Mouse (Mus musculus) spleen, adult 2 months (tissue): Measurements from ENCODE around the gene Kmt5b. TPM values are rescaled to one million over a fixed set of nuclear protein-coding genes. Genes with fewer than 3 reads are reported as not detected.

Source experiments
- DNase-seq, 2 experiments: peaks; one replicate each; pipeline versions ENCODE4 v3.0.0 to v3.0.0-alpha.2; 2012 to 2021; ENCODE audit warnings: low spot score in 2 of 2, low read depth in 1 of 2
- H3K27ac ChIP-seq: fragments of 200-500 bp; 2 replicates; pipeline ENCODE4 v1.5.1; 2012; ENCODE audit warnings: low read length, inconsistent platforms; ENCODE audit not compliant: insufficient read depth
- H3K27me3 ChIP-seq: fragments of 200-500 bp; 2 replicates; pipeline ENCODE4 v1.6.1; 2012; ENCODE audit warnings: mild to moderate bottlenecking, moderate library complexity, low read length, inconsistent platforms; ENCODE audit not compliant: control insufficient read depth, insufficient read depth
- H3K36me3 ChIP-seq: fragments of 200-500 bp; 2 replicates; pipeline ENCODE4 v1.6.1; 2012; ENCODE audit warnings: mild to moderate bottlenecking, low read length, inconsistent platforms; ENCODE audit not compliant: control insufficient read depth, insufficient read depth
- H3K4me1 ChIP-seq: fragments of 200-500 bp; 2 replicates; pipeline ENCODE4 v1.6.1; 2011; ENCODE audit warnings: inconsistent platforms; ENCODE audit not compliant: control insufficient read depth, insufficient read depth, insufficient read length
- H3K4me3 ChIP-seq: fragments of 200-500 bp; 2 replicates; pipeline ENCODE4 v1.5.1; 2011; ENCODE audit warnings: mild to moderate bottlenecking, inconsistent platforms; ENCODE audit not compliant: insufficient read depth, insufficient read length; ENCODE audit errors: extremely low read depth
- CTCF ChIP-seq: fragments of 200-500 bp; IDR thresholded peaks from 2 replicates; pipeline ENCODE4 v1.5.1; 2011; ENCODE audit warnings: mild to moderate bottlenecking, inconsistent platforms; ENCODE audit not compliant: insufficient read depth, insufficient read length, insufficient replicate concordance; ENCODE audit errors: extremely low read depth
- POLR2A ChIP-seq: fragments of 200-500 bp; IDR thresholded peaks from 2 replicates; pipeline ENCODE4 v1.6.1; 2011; ENCODE audit warnings: low read depth, low read length, inconsistent platforms
- WGBS: fragments of 180-500 bp; shearing (Covaris S2); methylation state at CpG from one replicate; pipeline ENCODE4 v1.1.7; 2018; 5-methylcytosine and 5-hydroxymethylcytosine counted together
- polyA plus RNA-seq: library from polyadenylated mRNA; depleted of rRNA; stranded (reverse); fragments of >200 nt; gene quantifications from 2 replicates; pipeline ENCODE4 v1.2.3, GENCODE M21; 2012

The Kmt5b gene
- polyA plus RNA-seq, 1 experiment, result 13.9 TPM

DNA sequence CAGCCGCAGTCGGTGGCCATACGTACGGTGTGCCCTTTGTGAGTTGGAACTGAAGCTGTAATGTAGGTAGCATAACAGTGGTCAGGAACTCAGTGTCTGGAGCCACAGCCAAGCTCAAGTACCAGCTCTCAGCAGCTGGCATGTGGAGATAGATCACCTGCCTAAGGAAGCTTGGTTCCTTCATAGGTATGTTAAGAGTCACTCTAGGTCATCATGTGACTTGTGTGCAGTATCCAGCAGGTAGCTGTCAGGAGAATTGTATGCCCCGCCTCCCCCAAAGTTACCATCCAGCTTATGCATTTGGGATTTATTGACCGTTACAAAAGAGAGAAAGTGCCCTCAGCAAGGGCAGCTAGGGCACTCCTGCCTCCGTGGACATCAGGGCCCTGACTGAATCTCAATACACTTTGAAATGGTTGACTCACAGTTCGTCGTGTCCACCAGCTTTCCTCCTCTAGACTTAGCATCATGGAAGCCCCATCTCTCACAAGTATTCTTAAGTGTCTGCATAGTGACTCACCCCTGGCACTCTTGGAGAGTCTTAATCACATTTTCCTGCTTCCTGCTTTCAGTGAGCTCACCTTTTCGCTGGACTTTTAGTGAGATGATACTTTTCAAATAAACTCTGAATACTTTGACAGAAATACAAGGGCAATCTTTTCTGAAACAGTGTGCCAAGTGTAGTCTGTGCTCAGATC, 43.5 kb downstream of the Kmt5b start:
- no peak overlapping the region for H3K27ac ChIP-seq
- H3K27me3 ChIP-seq, result no peaks in the 10 kb centered on the region
- H3K4me3 ChIP-seq, result no peak overlapping the region
- no peaks in the 10 kb centered on the region for H3K4me1 ChIP-seq
- DNase-seq, result no peak
- TF ChIP-seq POLR2A (no peak), CTCF (no peak)
- peaks cover 28% of the 10 kb centered on the region for H3K36me3 ChIP-seq
- WGBS, result 91% methylated on average over 10 of the region's 10 CpGs

DNA sequence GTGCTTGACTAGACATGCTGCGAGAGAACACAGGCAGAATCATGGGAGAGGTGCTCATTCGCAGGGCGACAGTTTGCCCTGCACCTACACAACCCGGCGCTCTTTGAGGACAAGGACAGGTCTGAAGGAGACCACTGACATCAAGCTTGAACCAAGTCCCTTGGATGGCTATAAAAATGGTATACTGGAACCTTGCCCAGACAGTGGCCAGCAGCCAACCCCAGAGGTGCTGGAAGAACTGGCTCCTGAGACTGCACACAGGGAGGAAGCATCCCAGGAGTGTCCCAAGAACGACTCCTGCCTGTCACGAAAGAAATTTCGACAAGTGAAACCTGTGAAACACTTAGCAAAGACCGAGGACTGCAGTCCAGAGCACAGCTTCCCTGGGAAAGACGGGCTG, 47.2 kb downstream of the Kmt5b start:
- 92% methylated on average over 10 of the region's 10 CpGs for WGBS
- H3K27ac ChIP-seq, result no peak overlapping the region

DNA sequence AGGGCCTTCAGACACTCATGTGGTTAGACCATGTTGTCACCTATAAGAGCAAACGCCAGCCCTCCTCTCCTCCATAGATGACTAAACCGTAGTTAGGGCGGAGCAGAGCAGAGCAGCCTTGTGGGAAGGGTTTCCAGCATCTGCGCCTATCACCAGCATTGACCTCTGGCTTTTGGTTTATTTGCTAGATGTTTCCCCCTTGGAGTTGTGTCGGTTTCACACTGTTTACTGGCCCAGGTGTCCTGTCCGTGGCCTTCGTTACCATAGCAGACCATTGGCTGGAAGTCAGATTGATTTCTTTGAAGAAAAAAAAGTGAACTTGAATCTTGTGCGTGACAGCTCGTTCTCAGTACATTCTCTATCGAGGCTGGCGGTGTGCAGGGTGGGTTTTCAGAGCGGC, 48.6 kb downstream of the Kmt5b start:
- no peaks in the 10 kb centered on the region for H3K27me3 ChIP-seq
- peaks cover 15% of the 10 kb centered on the region for H3K36me3 ChIP-seq
- WGBS, result 93% methylated on average over 12 of the region's 12 CpGs
- H3K27ac ChIP-seq, result no peak overlapping the region
- no peak overlapping the region for H3K4me3 ChIP-seq
- no peaks in the 10 kb centered on the region for H3K4me1 ChIP-seq
- no peak for DNase-seq
- no peak for TF ChIP-seq POLR2A
- no peak for TF ChIP-seq CTCF

More for the DNA sequence above, 47.2 kb downstream of the Kmt5b start:
- H3K4me1 ChIP-seq, result no peaks in the 10 kb centered on the region
- DNase-seq, result no peak
- peaks cover 20% of the 10 kb centered on the region for H3K36me3 ChIP-seq
- TF ChIP-seq POLR2A (no peak), CTCF (no peak)
- no peaks in the 10 kb centered on the region for H3K27me3 ChIP-seq
- H3K4me3 ChIP-seq, result no peak overlapping the region

DNA sequence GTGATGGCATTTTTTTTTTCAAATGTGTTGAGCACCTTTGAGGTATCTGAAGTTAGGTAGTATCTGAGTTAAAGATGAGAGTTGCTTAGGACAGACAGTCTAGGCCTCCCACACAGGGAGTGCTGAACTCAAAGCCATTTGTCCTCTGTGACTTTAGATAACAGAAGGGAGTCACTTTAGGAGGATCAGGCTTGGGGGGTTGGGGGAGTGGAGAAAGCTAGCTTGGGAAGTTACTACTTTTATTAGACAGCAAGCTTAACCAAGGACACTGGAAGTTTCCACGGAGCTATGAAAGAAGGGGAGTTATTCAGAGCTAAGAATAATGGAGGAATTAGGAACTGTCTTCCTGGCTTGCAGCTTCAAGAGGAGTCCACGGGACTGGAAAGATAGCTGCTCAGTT, 51.9 kb downstream of the Kmt5b start:
- Histone ChIP-seq H3K36me3 (peaks cover 12% of the 10 kb centered on the region), H3K27ac (no peak overlapping the region), H3K4me1 (no peaks in the 10 kb centered on the region), H3K27me3 (no peaks in the 10 kb centered on the region), H3K4me3 (no peak overlapping the region)
- TF ChIP-seq POLR2A (no peak), CTCF (no peak)
- DNase-seq, result no peak
- 68% methylated on average over 2 of the region's 2 CpGs for WGBS

- Histone ChIP-seq H3K27ac (no peak overlapping the region), H3K27me3 (no peaks in the 10 kb centered on the region), H3K4me3 (no peak overlapping the region), H3K4me1 (no peaks in the 10 kb centered on the region), H3K36me3 (peaks cover 3% of the 10 kb centered on the region)
- TF ChIP-seq CTCF (no peak), POLR2A (no peak)
- DNase-seq, result no peak
- 84% methylated on average over 2 of the region's 2 CpGs for WGBS
These were observed 52.8 kb downstream of the Kmt5b start for GRCm38 (mm10) chr19:3819899-3820444.

DNA sequence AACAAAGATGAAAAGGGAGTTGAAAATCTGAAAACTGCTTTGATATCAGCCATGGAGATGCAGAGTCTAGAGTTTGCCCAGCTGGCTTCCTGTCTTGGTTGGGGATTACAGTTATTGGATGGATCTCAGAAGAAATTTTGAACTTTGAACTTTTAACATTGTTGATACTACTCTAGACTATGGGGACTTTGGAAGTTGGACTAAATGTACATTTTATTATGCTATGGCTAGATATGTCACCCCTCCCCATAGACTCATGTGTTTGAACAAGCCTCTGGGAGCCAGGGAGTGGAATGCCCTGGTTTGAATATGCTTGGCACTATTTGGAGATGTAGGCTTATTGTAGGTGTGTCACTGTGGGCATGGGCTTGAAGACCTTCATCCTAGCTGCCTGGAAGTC, 57.8 kb downstream of the Kmt5b start:
- no peaks in the 10 kb centered on the region for H3K4me1 ChIP-seq
- no peak overlapping the region for H3K4me3 ChIP-seq
- no peak for DNase-seq
- H3K36me3 ChIP-seq, result no peaks in the 10 kb centered on the region
- no peaks in the 10 kb centered on the region for H3K27me3 ChIP-seq
- no peak for TF ChIP-seq POLR2A
- TF ChIP-seq CTCF, result no peak
- H3K27ac ChIP-seq, result no peak overlapping the region

- WGBS, result 94% methylated on average over 3 of the region's 3 CpGs
- no peaks in the 10 kb centered on the region for H3K27me3 ChIP-seq
- no peaks in the 10 kb centered on the region for H3K36me3 ChIP-seq
- no peak for DNase-seq
- no peak overlapping the region for H3K27ac ChIP-seq
- H3K4me1 ChIP-seq, result no peaks in the 10 kb centered on the region
- TF ChIP-seq POLR2A (no peak), CTCF (no peak)
- no peak overlapping the region for H3K4me3 ChIP-seq
These were observed 62.6 kb downstream of the Kmt5b start for GRCm38 (mm10) chr19:3829863-3830262.
